Mouse (Mus musculus): Measurements from ENCODE around the gene Plcg1. TPM values are rescaled to one million over a fixed set of nuclear protein-coding genes. Genes with fewer than 3 reads are reported as not detected.

Plcg1 gene
- polyA plus RNA-seq, 1 experiment from 2014 or later: 74.3 TPM

- Histone ChIP-seq H3K9me3 (no peaks in the 10 kb centered on the region), H3K36me3 (peaks cover 45% of the 10 kb centered on the region), H3K27me3 (no peaks in the 10 kb centered on the region), H3K9ac (replicated peaks) (no peak overlapping the region), H3K4me2 (replicated peaks) (no peak overlapping the region), H3K4me3 (replicated peaks) (no peak overlapping the region), H3K27ac (peak overlapping the region; percentile 12; the same call in 1 of the 2 replicates), H3K4me1 (replicated peaks) (peaks cover 14% of the 10 kb centered on the region)
- 82% methylated on average over 6 of the region's 6 CpGs for WGBS
- ATAC-seq: no peak
Measured at GRCm38 (mm10) chr2:160725877-160726864, 4.9 kb upstream of the Plcg1 start.

DNA sequence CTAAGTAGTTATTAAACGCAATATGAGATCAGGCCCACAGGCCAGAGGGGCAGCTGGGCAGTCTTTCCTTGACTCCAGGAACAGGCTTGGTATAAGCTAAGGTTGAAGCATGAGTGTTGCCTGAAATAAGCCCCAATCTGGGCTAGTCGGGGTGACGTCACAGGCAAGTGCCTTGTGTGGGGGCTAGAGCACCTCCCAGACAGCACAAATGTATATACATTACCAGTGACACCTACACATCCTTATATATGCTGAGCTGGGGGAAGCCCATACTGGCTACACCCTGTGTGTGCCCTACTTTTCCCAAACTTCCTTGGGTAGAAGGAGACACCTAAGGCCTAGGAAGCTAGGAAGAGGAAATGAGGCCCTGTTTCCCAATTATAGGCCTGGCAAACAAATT lies 2.1 kb upstream of the Plcg1 start:
- no peak for ATAC-seq
- H3K4me1 ChIP-seq (replicated peaks): peaks cover 34% of the 10 kb centered on the region
- no peaks in the 10 kb centered on the region for H3K9me3 ChIP-seq
- no peak overlapping the region for H3K4me3 ChIP-seq (replicated peaks)
- WGBS: 93% methylated on average over 3 of the region's 3 CpGs
- H3K36me3 ChIP-seq: peaks cover 21% of the 10 kb centered on the region
- H3K27ac ChIP-seq: no peak overlapping the region
- H3K9ac ChIP-seq (replicated peaks): no peak overlapping the region
- H3K27me3 ChIP-seq: no peaks in the 10 kb centered on the region
- H3K4me2 ChIP-seq (replicated peaks): no peak overlapping the region

DNA sequence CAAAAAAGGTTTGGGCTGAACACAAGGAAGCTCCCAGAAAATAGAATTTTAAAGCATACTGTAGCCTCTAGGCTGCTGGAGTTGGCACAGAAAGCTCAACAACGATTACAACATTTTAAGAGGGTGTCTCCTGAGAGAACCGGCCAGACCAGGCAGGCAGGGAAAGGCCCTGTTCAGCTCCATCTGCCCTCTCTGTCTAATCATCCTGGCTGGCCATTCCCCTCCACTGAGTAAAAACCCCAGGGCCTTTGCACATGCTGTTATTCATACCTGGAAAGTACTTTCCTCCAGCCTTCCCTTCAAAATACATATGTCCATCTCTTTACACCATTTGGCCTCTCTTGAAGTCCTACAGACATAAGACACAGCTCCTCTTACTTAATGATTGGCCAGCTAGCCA lies 1.7 kb upstream of the Plcg1 start:
- Histone ChIP-seq H3K4me1 (replicated peaks) (peaks cover 39% of the 10 kb centered on the region), H3K27ac (no peak overlapping the region), H3K27me3 (no peaks in the 10 kb centered on the region), H3K36me3 (peaks cover 21% of the 10 kb centered on the region), H3K9ac (replicated peaks) (no peak overlapping the region), H3K4me3 (replicated peaks) (no peak overlapping the region), H3K4me2 (replicated peaks) (no peak overlapping the region), H3K9me3 (no peaks in the 10 kb centered on the region)
- ATAC-seq: no peak
- 89% methylated on average over 2 of the region's 2 CpGs for WGBS

GRCm38 (mm10) chr2:160729851-160730796 lies 976 bp upstream of the Plcg1 start:
- H3K4me2 ChIP-seq (replicated peaks): peak overlapping the region; percentile 98
- peak overlapping the region; percentile 99 for H3K27ac ChIP-seq

DNA sequence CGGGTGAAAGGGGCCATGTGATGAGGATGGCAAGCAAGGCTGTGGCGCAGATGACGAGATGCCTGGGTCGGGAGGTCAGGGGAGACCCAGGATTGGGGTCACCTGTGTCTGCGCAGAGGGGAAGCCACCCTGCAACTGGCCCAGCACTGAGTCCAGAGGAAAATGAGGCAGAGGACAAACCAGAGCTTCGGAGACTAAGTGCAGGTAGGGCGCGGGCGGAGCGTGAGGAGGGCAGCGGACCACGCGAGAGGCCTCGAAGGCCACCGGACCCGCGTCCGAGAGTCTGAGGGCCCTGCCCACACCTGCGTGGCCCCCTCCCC lies 343 bp upstream of the Plcg1 start:
- no peaks in the 10 kb centered on the region for H3K9me3 ChIP-seq
- H3K4me1 ChIP-seq (replicated peaks): peaks cover 52% of the 10 kb centered on the region
- peak overlapping the region; percentile 98 for H3K4me2 ChIP-seq (replicated peaks)
- H3K36me3 ChIP-seq: peaks cover 23% of the 10 kb centered on the region
- H3K27me3 ChIP-seq: no peaks in the 10 kb centered on the region
- peak overlapping the region; percentile 92 for H3K4me3 ChIP-seq (replicated peaks)
- H3K9ac ChIP-seq (replicated peaks): peak overlapping the region; percentile 100
- 4% methylated on average over 19 of the region's 19 CpGs for WGBS
- peak overlapping the region; percentile 99 for H3K27ac ChIP-seq
- no peak; the same call in 1 of the 2 replicates for ATAC-seq

More at GRCm38 (mm10) chr2:160729851-160730796, 976 bp upstream of the Plcg1 start:
- H3K36me3 ChIP-seq: peaks cover 23% of the 10 kb centered on the region
- H3K27me3 ChIP-seq: no peaks in the 10 kb centered on the region
- WGBS: 31% methylated on average over 17 of the region's 17 CpGs
- no peaks in the 10 kb centered on the region for H3K9me3 ChIP-seq
- peak overlapping the region; percentile 100 for H3K9ac ChIP-seq (replicated peaks)
- no peak for ATAC-seq
- peaks cover 46% of the 10 kb centered on the region for H3K4me1 ChIP-seq (replicated peaks)
- H3K4me3 ChIP-seq (replicated peaks): peak overlapping the region; percentile 92

DNA sequence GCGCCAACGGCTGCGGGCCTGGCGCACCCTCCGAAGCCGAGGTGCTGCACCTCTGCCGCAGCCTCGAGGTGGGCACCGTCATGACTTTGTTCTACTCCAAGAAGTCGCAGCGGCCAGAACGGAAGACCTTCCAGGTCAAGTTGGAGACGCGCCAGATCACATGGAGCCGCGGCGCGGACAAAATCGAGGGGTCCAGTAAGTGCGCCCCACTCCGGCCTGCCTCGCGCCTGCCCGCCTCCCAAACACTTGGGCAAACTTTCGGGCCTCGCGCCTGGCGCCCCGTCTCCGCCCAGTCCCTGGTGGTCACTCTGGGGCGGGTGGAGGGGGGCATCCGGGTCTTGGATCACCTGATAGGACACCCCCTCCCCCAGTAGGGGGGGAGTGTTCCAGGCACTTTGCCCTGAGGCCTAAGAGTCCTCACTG lies 750 bp downstream of the Plcg1 start:
- Histone ChIP-seq H3K27ac (peak overlapping the region; percentile 99), H3K4me2 (replicated peaks) (peak overlapping the region; percentile 98), H3K27me3 (no peaks in the 10 kb centered on the region), H3K4me3 (replicated peaks) (peak overlapping the region; percentile 92), H3K4me1 (replicated peaks) (peaks cover 55% of the 10 kb centered on the region), H3K9ac (replicated peaks) (peak overlapping the region; percentile 100), H3K36me3 (peaks cover 28% of the 10 kb centered on the region), H3K9me3 (no peaks in the 10 kb centered on the region)
- peak; percentile 19; the same call in 1 of the 2 replicates for ATAC-seq
- WGBS: 0% methylated on average over 32 of the region's 32 CpGs

DNA sequence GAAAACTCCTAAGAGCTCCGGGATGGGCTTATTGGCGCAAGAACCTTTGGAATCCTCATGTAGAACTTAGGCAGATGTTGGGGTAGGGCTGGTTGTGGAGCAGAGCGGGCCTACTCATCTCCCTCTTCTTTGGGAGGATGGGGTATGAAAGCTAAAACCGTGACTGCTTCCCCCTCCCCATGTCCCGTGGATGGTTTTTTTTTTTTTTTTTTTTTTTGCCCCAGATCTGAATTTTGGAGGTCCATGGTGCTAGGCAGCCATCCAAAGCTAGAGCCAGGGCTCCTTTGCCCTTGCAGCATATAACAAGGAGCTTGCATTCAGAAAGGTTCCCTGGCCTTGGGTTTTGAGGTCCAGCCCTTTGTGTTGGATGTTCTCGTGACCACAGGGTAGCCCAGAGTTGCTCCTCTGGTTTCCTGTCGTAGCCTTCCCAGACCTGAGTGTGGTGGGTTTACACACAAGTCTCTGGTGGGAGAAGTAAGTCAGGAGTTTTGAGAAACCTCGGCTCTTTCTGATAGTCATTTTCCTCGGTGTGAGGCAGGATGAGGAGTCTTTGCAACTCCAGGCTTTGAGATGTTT lies 1.4 kb downstream of the Plcg1 start:
- H3K4me2 ChIP-seq (replicated peaks): peak overlapping the region; percentile 98
- H3K27me3 ChIP-seq: no peaks in the 10 kb centered on the region
- H3K9ac ChIP-seq (replicated peaks): peak overlapping the region; percentile 100
- H3K4me1 ChIP-seq (replicated peaks): peaks cover 58% of the 10 kb centered on the region
- no peaks in the 10 kb centered on the region for H3K9me3 ChIP-seq
- peak overlapping the region; percentile 92 for H3K4me3 ChIP-seq (replicated peaks)
- WGBS: 44% methylated on average over 9 of the region's 9 CpGs
- H3K36me3 ChIP-seq: peaks cover 34% of the 10 kb centered on the region
- ATAC-seq: no peak
- no peak overlapping the region for H3K27ac ChIP-seq

- Histone ChIP-seq H3K4me1 (replicated peaks) (peaks cover 63% of the 10 kb centered on the region), H3K36me3 (peaks cover 40% of the 10 kb centered on the region), H3K27me3 (no peaks in the 10 kb centered on the region), H3K4me3 (replicated peaks) (peak overlapping the region; percentile 92), H3K27ac (no peak overlapping the region), H3K4me2 (replicated peaks) (peak overlapping the region; percentile 98), H3K9me3 (no peaks in the 10 kb centered on the region), H3K9ac (replicated peaks) (peak overlapping the region; percentile 100)
- no peak for ATAC-seq
- 78% methylated on average over 7 of the region's 7 CpGs for WGBS
Measured at GRCm38 (mm10) chr2:160733131-160733531, 2.0 kb downstream of the Plcg1 start.

DNA sequence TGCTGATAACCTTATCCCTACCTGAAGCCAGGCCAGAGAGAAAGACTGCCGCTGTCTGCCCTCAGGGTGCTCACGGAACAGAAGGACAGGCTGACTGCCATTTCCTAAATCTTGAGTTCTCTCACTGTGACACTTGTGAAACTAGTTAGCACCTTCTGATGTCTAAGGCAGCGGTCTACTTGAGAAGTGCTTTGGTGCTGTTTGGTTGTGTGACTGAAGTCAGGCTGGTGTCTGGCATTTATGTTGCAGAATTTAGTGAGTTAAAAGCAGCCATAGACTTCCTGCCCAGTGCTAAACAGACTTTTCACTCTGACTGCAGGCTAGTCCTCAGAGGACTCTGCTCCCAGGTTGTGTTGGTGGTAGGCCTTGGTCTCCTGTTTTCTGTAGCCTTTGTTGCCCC lies 3.2 kb downstream of the Plcg1 start:
- 0 out of 2 replicates have a peak overlapping the region, but pooled peaks have one; percentile 92 for H3K4me3 ChIP-seq (replicated peaks)
- no peak for ATAC-seq
- H3K4me2 ChIP-seq (replicated peaks): peak overlapping the region; percentile 98
- H3K36me3 ChIP-seq: peaks cover 52% of the 10 kb centered on the region
- H3K4me1 ChIP-seq (replicated peaks): peaks cover 75% of the 10 kb centered on the region
- no peaks in the 10 kb centered on the region for H3K27me3 ChIP-seq
- 89% methylated on average over 3 of the region's 3 CpGs for WGBS
- no peaks in the 10 kb centered on the region for H3K9me3 ChIP-seq
- peak overlapping the region; percentile 100; the same call in 1 of the 2 replicates for H3K9ac ChIP-seq (replicated peaks)
- no peak overlapping the region for H3K27ac ChIP-seq

DNA sequence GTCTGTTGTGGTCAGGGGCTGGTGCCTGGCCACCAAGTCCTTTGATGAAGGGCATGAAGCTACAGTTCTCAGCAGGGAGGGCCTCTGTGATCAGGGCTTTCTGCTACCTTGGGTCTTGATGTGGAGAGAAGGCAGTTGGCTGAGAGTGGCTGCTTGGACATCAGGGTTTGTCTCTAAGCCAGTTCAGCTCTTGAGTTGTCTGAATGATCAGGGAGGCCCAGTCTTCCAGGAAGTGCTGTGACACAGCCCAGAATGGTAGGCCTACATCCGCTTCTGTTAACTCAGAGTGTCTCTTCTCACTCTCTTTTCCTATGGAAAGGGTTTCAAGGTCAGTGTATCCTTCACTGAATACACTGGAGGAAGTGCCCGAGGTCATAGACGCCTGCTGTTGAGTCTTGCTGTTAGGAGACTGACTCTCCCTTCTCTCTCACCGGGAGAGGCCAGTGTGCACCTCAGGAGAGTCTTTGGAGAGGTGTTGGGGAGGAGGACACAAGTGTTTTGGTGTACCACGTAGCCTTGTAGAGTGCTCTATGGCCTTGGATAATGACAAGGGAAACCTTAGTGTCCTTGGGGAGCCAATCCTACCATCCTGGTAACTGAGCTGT lies 4.7 kb downstream of the Plcg1 start:
- Histone ChIP-seq H3K4me2 (replicated peaks) (no peak overlapping the region), H3K36me3 (peaks cover 59% of the 10 kb centered on the region), H3K27me3 (no peaks in the 10 kb centered on the region), H3K4me3 (replicated peaks) (no peak overlapping the region), H3K9me3 (no peaks in the 10 kb centered on the region), H3K4me1 (replicated peaks) (peaks cover 80% of the 10 kb centered on the region), H3K27ac (no peak overlapping the region), H3K9ac (replicated peaks) (no peak overlapping the region)
- WGBS: 93% methylated on average over 5 of the region's 5 CpGs
- no peak for ATAC-seq

DNA sequence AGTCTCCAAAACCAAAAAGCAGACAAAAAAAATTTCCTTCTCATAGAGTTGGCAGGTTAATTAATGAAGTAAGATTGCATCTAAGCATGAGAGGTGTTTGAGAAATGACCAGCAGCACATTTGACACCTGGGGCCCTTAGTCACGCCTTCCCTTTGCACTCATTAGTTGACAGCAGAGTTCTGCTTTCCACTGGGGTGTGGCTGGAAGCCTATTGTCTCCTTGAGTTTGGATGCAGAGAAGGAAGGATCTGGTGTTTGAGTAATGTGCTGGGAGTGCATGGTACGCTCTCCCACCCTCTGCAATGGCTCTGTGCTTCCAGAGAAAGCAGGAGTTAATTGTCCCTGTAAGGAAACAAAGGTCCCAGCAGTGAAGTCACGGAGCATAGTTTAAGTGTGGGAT lies 5.4 kb downstream of the Plcg1 start:
- Histone ChIP-seq H3K9me3 (no peaks in the 10 kb centered on the region), H3K4me2 (replicated peaks) (no peak overlapping the region), H3K4me3 (replicated peaks) (no peak overlapping the region), H3K4me1 (replicated peaks) (peaks cover 86% of the 10 kb centered on the region), H3K27me3 (no peaks in the 10 kb centered on the region), H3K36me3 (peaks cover 60% of the 10 kb centered on the region), H3K27ac (no peak overlapping the region), H3K9ac (replicated peaks) (no peak overlapping the region)
- WGBS: 93% methylated on average over 3 of the region's 3 CpGs
- no peak for ATAC-seq

All from midbrain, embryonic 13.5 days (tissue).